Mouse (Mus musculus) liver, postnatal 0 days (tissue): ENCODE results near the gene Espn. TPM values are rescaled to one million over a fixed set of nuclear protein-coding genes. Genes with fewer than 3 reads are reported as not detected.
A peak's percentile ranks its signal among the peaks of the same experiment; 100 is the strongest.

Experiments used
- ATAC-seq: fragments of 200-750 bp; cut with Nextera tagmentation; 2 replicates; pipeline ENCODE4 v1.8.0; 2017; ENCODE audit warnings: mild to moderate bottlenecking, moderate library complexity
- DNase-seq: peaks from one replicate; pipeline ENCODE4 v3.0.0-alpha.2; 2016
- H3K27ac ChIP-seq: fragments of 300-500 bp; sonication (generic); 2 replicates; pipeline ENCODE4 v1.5.1; 2014; ENCODE audit warnings: antibody characterized with exemption, moderate library complexity, mild to moderate bottlenecking, low read depth
- H3K27me3 ChIP-seq: fragments of 300-500 bp; sonication (generic); 2 replicates; pipeline ENCODE4 v1.6.1; 2014; ENCODE audit warnings: low read length, control low read depth, mixed read lengths; ENCODE audit not compliant: insufficient read depth
- H3K36me3 ChIP-seq: fragments of 300-500 bp; sonication (generic); replicated peaks from 2 replicates; pipeline ENCODE4 v1.6.1; 2014; ENCODE audit warnings: mild to moderate bottlenecking, control low read depth, low read length, moderate library complexity, mixed read lengths; ENCODE audit not compliant: insufficient read depth
- H3K4me1 ChIP-seq: fragments of 300-500 bp; sonication (generic); 2 replicates; pipeline ENCODE4 v1.6.1; 2014; ENCODE audit warnings: antibody characterized with exemption, mild to moderate bottlenecking, control low read depth; ENCODE audit not compliant: insufficient read depth
- H3K4me2 ChIP-seq: fragments of 300-500 bp; sonication (generic); 2 replicates; pipeline ENCODE4 v1.6.1; 2014; ENCODE audit warnings: low read depth, mild to moderate bottlenecking, low read length, moderate library complexity, mixed read lengths
- H3K4me3 ChIP-seq: fragments of 300-500 bp; sonication (generic); 2 replicates; pipeline ENCODE4 v1.5.1; 2014; ENCODE audit warnings: low read depth, low read length
- H3K9ac ChIP-seq: fragments of 300-500 bp; sonication (generic); replicated peaks from 2 replicates; pipeline ENCODE4 v1.6.1; 2014; ENCODE audit warnings: mild to moderate bottlenecking, moderate library complexity
- H3K9me3 ChIP-seq: fragments of 300-500 bp; sonication (generic); 2 replicates; pipeline ENCODE4 v1.6.1; 2016; ENCODE audit warnings: mild to moderate bottlenecking, control low read depth, low read length, mixed read lengths
- CTCF ChIP-seq: sonication (generic); IDR thresholded peaks from 2 replicates; pipeline ENCODE4 v1.5.1; 2016; ENCODE audit warnings: antibody characterized with exemption, low read depth
- EP300 ChIP-seq: IDR thresholded peaks from 2 replicates; pipeline ENCODE4 v1.6.1; 2016; ENCODE audit warnings: antibody characterized with exemption, low read depth, mild to moderate bottlenecking
- WGBS: fragments of 180-500 bp; shearing (Covaris S2); extraction: QIAGEN DNeasy Blood & Tissue Kit; methylation state at CpG from one replicate; pipeline ENCODE4 v1.1.7; 2014; ENCODE audit not compliant: insufficient replicate concordance; 5-methylcytosine and 5-hydroxymethylcytosine counted together
- polyA plus RNA-seq: library from polyadenylated mRNA; unstranded; fragments of >200 nt; fragmentation: Nextera tagmentation; extraction: Ambion mirVana; gene quantifications from 2 replicates; pipeline ENCODE4 v1.2.1, GENCODE M21; 2015

Espn gene
- polyA plus RNA-seq, 1 experiment from 2014 or later, result 1.8 TPM

DNA sequence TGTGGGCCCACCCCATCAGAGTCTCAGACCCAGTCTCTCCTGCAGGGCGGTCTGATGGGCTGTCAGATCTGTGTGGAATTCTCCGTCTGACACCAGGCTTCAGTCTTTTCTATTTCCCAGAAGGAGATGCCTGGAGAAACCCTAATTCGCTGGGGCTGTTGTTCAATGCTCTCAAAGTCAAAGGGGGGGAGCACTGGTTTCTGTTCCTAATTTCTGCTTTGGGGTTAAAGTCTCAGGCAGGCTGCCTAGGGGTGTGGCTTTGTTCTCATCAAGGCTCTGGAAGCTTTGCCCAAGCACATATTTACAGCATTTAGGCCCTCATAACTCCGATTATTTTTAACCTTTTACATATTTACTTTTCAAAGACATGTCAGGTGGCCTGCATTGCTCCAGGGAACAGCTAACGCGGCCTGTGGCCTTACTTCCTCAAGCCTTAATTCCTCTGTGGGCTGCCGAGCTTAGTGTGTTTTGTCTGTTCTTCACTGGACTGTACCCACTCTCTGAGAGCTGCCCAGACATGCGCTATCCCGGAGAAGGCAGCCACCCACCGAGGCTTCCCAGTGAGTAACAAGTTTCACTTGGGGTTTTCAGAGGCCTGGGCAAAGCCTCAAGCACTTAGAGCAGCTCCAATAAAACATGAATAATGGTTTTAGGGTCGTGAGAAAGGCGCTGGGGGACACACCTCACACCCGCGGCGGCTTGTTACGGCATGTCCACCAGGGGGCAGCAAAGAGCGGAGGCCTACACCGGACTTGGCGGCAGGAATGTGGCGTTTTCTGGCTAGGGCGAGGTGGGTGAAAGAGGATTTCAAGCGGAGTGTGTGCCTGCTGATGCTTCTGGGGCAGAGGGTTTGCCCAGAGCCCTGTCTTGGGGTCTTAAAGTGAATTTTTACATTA, 13.1 kb upstream of the Espn start:
- peak; percentile 95 for TF ChIP-seq CTCF
- no peak for TF ChIP-seq EP300
- ATAC-seq (no peak), DNase-seq (peak; percentile 80)
- Histone ChIP-seq H3K27me3 (peaks cover 18% of the 10 kb centered on the region), H3K4me2 (peak overlapping the region; percentile 39), H3K36me3 (no peaks in the 10 kb centered on the region), H3K4me3 (no peak overlapping the region), H3K9ac (no peak overlapping the region), H3K4me1 (no peaks in the 10 kb centered on the region), H3K9me3 (no peaks in the 10 kb centered on the region), H3K27ac (0 out of 2 replicates have a peak overlapping the region, but pooled peaks have one; percentile 13)
- WGBS, result 20% methylated on average over 22 of the region's 22 CpGs

DNA sequence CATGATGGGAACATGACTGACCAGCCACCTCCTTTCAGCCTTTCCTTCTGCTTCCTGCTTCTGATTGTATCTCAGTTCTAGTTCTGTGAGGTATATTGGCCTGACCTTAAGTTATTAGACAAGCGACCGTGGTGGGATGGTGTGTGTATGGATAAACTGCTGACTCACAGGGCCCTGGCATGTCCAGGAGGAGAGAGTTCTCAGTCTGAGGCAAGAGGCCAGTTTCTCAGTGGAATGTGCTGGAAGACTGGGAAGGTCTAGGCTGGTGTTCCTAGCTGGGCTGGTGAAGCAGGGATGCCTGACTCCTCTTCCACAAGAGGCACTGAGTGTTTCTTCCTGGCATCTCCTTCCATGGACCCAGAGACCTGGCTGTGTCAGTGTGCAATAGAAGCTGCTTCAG, 10.6 kb upstream of the Espn start:
- Histone ChIP-seq H3K36me3 (no peaks in the 10 kb centered on the region), H3K4me1 (peaks cover 15% of the 10 kb centered on the region), H3K4me2 (no peak overlapping the region), H3K9me3 (no peaks in the 10 kb centered on the region), H3K9ac (no peak overlapping the region), H3K4me3 (no peak overlapping the region), H3K27me3 (peaks cover 42% of the 10 kb centered on the region), H3K27ac (no peak overlapping the region)
- DNase-seq (no peak), ATAC-seq (no peak)
- TF ChIP-seq EP300 (no peak), CTCF (no peak)
- WGBS, result 60% methylated on average over 2 of the region's 2 CpGs

GRCm38 (mm10) chr4:152161601-152162000, 9.4 kb upstream of the Espn start:
- Histone ChIP-seq H3K4me2 (no peak overlapping the region), H3K27ac (no peak overlapping the region), H3K36me3 (no peaks in the 10 kb centered on the region), H3K27me3 (peaks cover 48% of the 10 kb centered on the region), H3K4me3 (no peak overlapping the region), H3K9ac (no peak overlapping the region), H3K9me3 (no peaks in the 10 kb centered on the region), H3K4me1 (peaks cover 15% of the 10 kb centered on the region)
- TF ChIP-seq CTCF (no peak), EP300 (no peak)
- DNase-seq (no peak), ATAC-seq (peak; percentile 49)
- 64% methylated on average over 6 of the region's 6 CpGs for WGBS

- Histone ChIP-seq H3K9me3 (no peaks in the 10 kb centered on the region), H3K36me3 (no peaks in the 10 kb centered on the region), H3K9ac (no peak overlapping the region), H3K4me1 (peaks cover 15% of the 10 kb centered on the region), H3K4me2 (no peak overlapping the region), H3K4me3 (no peak overlapping the region), H3K27ac (no peak overlapping the region), H3K27me3 (peaks cover 48% of the 10 kb centered on the region)
- TF ChIP-seq EP300 (no peak), CTCF (no peak)
- no peak for DNase-seq
- ATAC-seq, result no peak
- 46% methylated on average over 4 of the region's 4 CpGs for WGBS
These were observed 8.6 kb upstream of the Espn start for GRCm38 (mm10) chr4:152160748-152161147.

DNA sequence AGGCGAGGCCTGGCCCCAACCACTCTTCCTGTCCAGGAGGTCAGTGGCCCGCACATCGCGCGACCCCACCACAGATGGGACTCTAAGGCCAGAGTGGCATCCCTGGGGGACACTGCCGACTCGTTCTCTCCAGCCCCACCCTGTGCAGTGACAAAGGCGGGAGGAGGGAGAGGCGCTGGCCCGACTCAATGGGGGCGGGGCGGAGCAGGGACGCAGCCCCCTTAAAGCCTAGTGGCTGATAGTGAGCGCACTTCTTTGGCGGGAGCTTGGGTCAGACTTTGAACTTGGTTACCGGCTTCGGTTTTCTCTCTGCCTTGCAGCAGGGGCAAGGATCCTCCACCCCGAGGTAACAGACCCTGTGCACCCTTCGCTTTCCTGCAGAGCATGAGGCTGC, 7.1 kb upstream of the Espn start:
- WGBS, result 2% methylated on average over 19 of the region's 19 CpGs
- H3K9ac ChIP-seq, result no peak overlapping the region
- H3K27me3 ChIP-seq, result peaks cover 48% of the 10 kb centered on the region
- no peak overlapping the region for H3K27ac ChIP-seq
- DNase-seq, result no peak
- peak overlapping the region; percentile 62 for H3K4me2 ChIP-seq
- no peaks in the 10 kb centered on the region for H3K9me3 ChIP-seq
- H3K36me3 ChIP-seq, result no peaks in the 10 kb centered on the region
- 0 out of 2 replicates have a peak, but pooled peaks have one; percentile 10 for ATAC-seq
- peak overlapping the region; percentile 36 for H3K4me3 ChIP-seq
- peaks cover 15% of the 10 kb centered on the region for H3K4me1 ChIP-seq
- no peak for TF ChIP-seq CTCF
- TF ChIP-seq EP300, result no peak

GRCm38 (mm10) chr4:152158585-152159284, 6.6 kb upstream of the Espn start, which contains the start of gene Hes2:
Gene Hes2 (plus strand): TSS chr4:152158867.
- H3K9me3 ChIP-seq, result no peaks in the 10 kb centered on the region
- peak within 1 kb of the TSS; percentile 36 for H3K4me3 ChIP-seq
- no peak within 1 kb of the TSS for H3K27ac ChIP-seq
- H3K36me3 ChIP-seq, result no peaks in the 10 kb centered on the region
- TF ChIP-seq CTCF, result no peak
- TF ChIP-seq EP300, result no peak
- peaks cover 48% of the 10 kb centered on the region for H3K27me3 ChIP-seq
- DNase-seq (no peak), ATAC-seq (peak; percentile 40; the same call in 1 of the 2 replicates)
- no peak within 1 kb of the TSS for H3K9ac ChIP-seq
- WGBS, result 4% methylated on average over 35 of the region's 35 CpGs
- H3K4me2 ChIP-seq, result peak within 1 kb of the TSS; percentile 62
- H3K4me1 ChIP-seq, result peaks cover 15% of the 10 kb centered on the region
